Mouse (Mus musculus) gastrocnemius, adult 18-20 months (tissue): ENCODE measurements around the gene Bsg. TPM values are rescaled to one million over a fixed set of nuclear protein-coding genes. Genes with fewer than 3 reads are reported as not detected.
A peak's percentile ranks its signal among the peaks of the same experiment; 100 is the strongest.
"Not testable (repeated sequence)": the region's sequence is repeated elsewhere in the genome, so short reads cannot be mapped to it uniquely, and the experiment has no call there.

Experiments used
- DNase-seq: peaks from one replicate; pipeline ENCODE4 v3.0.0; 2021; ENCODE audit warnings: low spot score
- total RNA-seq, 2 experiments: library from RNA; stranded (reverse); gene quantifications; 2 replicates each; pipeline ENCODE4 v1.2.3; 2021

The Bsg gene
- total RNA-seq, 2 experiments from 2014 or later: 540 to 773 TPM

DNA sequence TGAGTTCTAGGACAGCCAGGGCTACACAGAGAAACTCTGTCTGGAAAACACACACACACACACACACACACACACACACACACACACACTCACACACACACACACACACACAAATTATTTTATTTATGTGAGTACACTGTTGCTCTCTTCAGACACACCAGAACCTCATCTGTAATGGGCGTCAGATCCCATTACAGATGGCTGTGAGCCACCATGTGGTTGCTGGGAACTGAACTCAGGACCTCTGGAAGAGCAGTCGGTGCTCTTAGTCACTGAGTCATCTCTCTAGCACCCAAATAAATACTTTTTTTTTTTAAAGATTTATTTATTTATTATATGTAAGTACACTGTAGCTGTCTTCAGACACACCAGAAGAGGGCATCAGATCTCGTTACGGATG lies 1.3 kb upstream of the Bsg start:
- not testable (repeated sequence) for DNase-seq

DNA sequence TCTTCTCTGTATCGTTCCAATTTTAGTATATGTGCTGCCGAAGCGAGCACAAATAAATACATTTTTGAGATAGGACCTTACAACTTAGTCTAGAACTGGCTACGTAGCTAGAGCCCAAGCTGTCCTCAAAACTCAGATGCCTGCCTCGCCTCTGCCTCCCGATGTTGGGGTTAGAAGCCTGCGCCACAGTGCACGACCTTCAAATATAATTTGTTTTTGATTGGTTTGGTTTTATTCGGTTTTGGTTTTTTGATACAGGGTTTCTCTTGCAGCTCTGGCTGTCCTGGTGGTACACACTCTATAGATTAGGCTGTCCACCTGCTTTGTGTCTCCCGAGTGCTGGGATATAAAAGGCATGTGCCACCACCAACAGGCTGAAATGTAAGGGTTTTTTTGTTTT lies 750 bp upstream of the Bsg start:
- no peak for DNase-seq

DNA sequence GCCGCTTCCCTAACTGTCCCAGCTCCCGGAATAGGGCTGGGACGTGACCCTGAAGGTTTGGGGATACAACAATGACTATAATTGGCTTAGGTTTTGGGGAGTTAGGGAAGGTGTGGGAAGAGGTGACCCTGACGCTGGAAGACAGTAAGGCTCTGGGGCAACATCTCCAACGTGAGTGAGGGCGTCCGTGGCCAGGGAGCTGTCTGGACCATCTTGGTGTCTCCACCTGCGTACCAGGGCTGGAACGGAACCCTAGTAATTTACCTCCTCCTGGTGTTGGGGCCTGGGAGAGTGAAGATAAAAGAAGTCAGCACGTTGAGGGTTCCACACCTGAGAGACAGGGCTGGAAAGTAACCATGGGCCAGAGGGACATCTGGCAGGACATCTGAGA lies 674 bp downstream of the Bsg start:
- DNase-seq: no peak

DNA sequence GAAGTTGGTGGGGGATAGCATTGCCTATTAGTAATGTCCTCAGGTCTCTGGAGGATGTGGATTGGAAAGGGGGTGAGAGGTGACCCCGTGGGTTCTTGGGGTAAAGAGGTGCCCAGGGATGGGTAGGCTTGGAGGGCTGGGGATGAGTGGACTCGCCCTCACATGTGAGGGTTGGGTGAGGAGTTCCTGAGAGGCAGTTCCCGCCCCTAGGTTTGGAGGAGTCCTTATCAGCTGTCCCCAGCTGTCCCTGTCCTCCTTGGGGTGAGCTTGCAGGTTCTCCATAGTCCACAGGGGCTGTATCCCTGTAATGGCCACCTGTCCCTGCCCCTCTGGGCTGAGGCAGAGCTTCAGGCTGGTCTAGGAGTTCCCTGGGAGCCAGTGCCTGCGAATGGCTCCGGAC lies 1.7 kb downstream of the Bsg start:
- no peak for DNase-seq

DNA sequence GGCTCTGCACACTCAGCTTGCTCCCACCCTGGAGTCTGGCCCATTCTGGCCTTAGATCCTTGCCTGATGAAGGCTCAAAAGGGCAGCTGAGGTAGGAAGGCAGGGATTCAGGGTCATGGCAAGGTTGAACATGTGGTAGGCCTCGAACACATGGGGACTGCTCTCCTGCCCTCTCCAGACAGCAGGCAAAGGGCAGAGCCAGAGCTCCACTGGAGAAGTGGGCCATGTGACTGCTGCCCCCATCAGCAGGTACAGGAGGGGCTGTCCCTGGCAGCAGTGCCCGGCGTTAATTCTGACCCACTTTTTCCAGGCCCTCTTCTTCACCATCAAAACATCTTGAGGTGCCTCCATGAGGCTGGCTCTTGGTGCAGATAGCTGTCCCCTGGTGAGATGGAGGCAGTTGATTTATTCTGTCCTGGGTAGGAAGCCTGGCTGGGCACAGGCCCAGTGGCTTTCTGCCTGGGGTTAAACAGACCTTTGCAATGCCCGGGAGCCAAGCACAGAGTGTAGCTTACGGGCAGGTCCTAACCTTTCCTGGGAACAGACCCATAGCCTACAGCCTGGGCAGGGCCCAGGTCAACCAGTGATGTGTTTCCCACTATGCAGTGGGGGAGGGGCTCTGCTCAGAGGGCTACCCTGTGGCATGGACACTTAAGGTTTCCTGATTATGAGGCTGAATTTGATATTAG lies 2.3 kb downstream of the Bsg start:
- DNase-seq: peak; percentile 86

DNA sequence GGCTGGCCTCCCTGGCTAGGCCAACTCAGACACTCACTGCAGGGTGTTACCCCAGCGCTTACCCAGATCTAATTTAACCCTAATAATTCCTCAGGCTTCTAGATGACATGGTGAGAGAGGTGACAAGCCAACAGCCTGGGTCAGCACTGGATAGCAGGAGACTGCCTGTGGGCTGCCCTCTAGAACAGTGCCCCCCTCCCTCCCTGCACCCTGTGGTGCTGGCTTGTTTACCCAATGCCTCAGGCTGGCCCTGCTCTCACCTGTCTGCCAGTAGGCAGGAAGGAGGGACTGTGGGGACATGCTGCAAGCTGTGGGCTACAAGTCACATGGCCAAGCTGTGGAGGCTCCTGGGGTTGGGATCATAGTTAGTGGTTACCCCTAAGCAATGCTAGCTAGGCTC lies 2.9 kb downstream of the Bsg start:
- DNase-seq: peak; percentile 49

DNA sequence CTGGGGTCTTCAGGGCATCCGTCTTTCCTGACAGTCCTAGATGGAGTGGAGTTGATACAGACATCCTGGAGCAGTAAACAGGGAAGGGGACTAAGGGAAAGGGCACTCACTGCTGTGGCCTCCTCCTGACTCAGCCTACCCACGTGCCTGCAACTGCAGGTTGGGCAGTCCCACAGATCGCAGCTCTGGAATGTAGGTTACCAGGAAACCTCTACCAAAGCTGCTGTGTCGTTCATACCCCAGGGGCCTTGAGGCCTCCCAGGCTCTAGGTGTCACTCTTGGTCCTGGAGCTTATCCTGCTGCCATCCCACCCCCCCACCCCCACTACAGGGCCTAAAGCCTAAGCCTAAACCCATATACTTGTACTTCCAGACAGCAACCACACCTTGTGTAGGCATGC lies 3.5 kb downstream of the Bsg start:
- no peak for DNase-seq

DNA sequence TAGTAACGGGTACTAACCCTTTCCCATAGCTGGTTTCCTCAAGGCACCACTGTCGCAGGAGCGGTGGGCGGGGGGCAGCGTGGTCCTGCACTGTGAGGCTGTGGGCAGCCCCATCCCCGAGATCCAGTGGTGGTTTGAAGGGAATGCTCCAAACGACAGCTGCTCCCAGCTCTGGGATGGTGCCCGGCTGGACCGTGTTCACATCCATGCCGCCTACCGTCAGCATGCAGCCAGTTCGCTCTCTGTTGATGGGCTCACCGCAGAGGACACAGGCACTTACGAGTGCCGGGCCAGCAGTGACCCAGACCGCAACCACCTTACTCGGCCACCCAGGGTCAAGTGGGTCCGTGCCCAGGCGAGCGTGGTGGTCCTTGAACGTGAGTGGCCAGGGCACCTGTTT lies 4.4 kb downstream of the Bsg start:
- DNase-seq: peak; percentile 47

DNA sequence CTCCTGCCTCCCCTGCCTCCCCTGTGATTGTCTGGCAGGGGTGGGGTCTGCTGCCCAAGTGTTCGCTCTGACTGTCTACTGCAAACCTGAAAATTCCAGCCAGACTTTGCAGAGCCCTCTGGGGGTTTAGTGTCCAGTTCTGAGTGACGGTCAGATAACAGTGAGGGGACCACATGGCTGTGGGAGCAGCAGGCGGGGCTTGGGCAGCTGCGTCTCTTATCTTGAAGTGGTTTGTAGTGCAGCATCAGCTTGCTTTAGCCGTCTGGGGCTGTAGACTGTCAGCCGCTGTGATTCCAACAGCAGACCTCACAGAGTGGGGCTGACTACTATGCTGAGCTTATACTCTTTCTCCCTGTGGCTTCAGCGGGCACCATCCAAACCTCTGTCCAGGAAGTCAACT lies 5.0 kb downstream of the Bsg start:
- no peak for DNase-seq

DNA sequence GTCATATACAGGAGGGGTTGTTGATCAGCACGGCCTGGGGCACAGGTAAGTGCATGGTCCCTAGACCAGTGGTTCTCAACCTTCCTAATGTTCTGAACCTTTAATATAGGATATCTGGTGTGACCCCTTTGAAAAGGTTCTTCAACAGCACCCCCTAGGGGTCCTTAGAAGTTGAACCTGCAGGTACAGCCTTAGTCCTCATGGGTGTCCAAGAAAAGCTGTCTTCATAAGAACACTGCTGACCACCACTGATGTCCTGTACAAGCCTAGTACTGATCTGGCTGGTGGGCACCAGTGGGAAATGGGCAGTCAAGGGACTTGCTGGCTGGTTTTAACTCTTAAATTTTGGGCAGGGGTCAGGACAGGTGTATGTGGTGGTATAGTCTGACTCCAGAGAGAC lies 7.7 kb downstream of the Bsg start:
- no peak for DNase-seq

DNA sequence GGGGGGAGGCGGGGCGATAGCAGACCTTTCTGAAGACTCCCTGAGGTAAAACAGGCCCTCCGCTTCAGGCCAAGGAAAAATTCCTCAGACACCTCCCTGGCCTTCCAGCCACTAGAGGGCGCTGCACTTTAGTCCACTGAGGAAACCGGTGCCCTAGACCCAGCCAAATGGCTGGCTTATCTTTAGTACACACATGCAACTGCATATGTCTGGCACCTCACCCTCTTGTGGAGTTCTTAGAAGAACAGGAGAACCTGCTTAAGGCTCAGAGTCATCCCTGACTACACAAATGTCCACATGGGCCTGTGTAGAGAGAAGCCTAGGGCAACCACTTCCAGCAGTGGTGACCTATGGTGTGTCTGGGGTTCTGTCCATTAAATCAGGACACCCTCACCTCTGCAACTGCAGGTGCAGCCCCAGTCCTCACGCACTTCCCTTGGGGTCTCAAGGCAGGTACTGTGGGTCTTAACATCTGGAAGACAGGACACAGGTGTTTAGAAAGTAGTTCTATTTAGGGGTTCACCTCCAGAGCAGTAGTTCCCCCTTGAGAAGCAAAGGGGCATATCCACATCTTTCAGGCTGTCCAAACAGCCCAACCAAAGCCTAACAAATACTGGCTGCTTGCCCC lies 8.3 kb downstream of the Bsg start:
- peak; percentile 82 for DNase-seq

DNA sequence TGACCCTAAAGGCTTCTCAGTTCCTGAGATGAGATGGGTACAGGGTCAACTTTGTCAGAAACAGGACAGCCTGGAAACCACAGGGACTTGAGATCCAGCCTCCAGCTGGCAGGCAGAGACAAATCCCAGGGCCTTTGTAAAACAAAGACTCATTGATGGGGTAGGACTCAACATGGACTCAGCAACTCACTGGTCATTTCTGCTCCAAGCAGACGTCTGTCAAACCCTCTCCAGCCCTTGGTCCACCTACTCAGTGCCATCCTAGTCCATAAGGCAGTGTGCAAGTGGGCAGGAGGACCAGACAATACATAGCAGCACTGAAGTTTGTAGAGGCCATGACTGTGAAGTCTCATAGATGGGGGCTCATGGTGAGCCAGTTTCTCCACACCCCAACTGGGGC lies 8.9 kb downstream of the Bsg start:
- DNase-seq: no peak

DNA sequence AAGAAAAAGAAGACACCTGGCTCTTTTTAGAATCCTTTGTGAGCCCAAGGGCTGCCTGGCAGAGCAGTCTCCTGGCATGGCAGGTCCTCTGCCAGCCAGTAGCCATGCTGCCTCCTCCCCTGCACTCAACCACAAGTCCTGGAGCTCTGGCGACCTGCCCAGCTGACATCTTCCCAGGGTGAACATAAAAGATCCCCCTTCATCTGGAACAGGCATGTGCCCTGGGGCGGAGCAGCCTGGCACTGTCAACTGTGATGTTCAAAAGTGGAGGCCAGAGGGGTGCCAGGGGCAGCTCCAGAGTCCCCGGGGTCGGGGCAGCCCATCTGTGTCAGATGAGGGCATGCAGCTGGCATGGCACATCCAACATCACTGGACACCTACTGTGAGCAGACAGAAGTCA lies 10.7 kb downstream of the Bsg start:
- DNase-seq: no peak

DNA sequence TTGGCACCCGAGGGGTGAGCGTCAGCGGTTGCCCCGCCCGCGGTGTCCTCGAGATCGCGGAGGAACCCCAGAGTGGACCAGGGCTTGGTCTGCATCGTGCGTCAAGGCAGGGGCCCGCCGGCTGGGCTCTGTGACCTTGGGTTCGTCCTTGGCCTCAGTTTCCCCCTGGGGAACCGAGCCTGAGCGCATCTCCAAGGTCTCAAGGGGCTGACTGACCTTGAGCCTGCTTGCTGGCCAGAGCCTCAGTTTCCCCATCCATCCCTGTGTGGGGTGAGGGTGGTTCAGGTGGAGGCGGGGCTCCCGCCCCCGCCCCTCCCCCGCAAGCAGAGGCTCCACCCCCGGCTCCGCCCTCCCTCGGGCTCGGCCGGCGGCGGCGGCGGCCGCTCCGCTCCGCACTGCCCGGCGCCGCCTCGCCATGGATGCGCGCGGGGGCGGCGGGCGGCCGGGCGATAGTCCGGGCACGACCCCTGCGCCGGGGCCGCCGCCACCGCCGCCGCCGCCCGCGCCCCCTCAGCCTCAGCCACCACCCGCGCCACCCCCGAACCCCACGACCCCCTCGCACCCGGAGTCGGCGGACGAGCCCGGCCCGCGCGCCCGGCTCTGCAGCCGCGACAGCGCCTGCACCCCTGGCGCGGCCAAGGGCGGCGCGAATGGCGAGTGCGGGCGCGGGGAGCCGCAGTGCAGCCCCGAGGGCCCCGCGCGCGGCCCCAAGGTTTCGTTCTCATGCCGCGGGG lies 12.1 kb downstream of the Bsg start, which contains the start of gene Hcn2:
TSS of gene Hcn2 (plus strand) at position 381 of the 734 bp plus-strand sequence.
- DNase-seq: no peak

DNA sequence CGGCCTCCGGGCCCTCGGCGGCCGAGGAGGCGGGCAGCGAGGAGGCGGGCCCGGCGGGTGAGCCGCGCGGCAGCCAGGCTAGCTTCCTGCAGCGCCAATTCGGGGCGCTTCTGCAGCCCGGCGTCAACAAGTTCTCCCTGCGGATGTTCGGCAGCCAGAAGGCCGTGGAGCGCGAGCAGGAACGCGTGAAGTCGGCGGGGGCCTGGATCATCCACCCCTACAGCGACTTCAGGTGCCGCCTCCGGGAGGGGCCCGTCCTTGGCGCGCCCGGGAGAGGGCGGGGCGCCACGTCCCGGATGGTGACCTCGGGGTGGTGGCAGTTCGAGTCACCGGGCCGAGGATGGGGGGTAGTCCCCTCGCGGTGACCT lies 12.7 kb downstream of the Bsg start:
- DNase-seq: no peak

DNA sequence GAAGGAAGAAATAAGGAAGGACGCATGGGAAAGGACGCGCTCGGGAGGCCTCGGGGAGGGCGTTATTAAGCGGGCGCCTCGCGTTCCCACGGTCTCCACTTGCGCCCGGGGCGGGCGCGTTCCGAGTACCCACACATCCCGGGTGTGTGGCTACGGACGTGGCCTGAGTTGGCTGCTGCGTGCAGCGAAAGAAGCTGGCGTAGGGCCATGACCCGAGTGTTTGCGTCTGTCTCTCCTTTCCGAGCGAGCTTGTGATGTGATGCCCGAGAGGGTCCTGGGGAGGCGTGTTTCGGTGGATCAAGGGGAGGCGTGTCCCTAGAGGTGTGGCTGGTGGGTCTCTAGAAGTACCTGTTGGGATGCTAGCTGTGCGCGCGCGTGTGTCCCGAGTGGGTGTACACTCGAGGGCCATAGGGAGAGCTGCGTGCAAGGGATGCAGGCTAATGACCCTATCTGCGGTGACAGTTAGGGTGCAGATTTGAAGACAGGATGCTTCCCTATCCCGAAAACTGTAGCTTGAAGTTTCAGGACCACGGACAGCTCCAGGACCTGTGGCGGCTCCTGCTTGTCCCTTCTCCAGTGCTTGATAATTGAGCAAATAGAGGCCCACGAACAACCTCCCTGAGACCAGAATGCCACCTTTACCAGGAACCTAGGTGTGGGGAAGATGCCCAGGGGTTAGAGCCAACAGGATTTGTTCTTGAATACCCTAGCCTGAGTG lies 13.5 kb downstream of the Bsg start:
- DNase-seq: peak; percentile 69

DNA sequence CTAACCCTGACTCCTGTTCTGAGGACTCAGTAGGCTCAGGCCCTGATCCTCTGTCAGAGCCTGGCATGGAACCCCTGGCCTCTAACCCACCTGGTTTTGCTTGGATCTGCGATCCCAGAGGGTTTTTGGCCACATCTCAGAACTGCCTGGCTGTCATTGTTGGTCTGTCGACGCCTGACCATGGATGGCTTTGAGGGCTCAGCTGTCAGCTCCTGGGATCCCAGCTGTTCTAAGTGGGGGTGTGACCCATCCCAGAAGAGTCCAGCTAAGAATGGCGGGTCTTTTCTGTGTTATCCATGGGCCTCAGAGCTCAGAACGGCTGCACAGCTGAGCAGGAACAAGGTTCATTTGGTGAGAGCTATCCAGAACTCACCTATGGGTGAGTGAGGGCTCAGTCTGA lies 16.8 kb downstream of the Bsg start:
- no peak for DNase-seq

DNA sequence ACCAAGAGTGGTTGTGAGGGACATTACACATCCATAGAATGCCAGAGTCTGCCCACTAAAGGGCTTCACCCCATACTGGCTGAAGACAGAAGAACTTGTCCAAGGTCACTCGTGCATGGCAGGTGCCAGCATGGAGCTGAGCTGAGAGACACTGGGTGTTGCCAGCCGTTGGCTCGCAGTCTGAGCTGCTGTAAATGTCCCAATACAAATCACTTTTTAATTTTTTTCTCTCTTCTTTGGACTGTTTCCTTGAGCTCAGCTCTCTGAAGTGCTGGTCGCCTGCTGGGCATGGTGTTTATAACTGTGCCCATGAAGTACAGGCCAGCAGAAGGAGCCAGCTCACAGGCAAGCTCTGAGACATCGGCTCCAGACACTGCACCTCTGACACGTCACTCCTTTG lies 18.8 kb downstream of the Bsg start:
- DNase-seq: no peak

DNA sequence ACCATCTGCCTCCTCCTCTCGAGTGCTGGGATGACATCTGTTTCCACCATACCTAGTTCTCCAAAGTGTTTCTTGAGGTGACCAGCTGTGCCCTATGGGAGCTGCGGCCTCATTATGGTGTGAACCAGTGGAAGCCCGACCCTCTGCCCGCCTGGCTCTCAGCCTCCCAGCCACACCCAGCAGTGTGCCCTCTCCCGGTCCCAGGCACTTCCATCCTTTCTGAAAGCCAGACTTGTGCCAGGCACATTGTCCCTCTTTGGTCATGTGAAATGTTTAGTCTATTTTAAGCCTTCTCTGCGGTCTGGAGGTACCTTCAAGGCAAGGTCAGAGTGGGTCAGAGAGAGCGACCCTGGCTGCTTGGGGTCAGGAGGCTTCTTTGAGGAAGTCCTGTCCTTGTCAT lies 19.4 kb downstream of the Bsg start:
- DNase-seq: no peak

DNA sequence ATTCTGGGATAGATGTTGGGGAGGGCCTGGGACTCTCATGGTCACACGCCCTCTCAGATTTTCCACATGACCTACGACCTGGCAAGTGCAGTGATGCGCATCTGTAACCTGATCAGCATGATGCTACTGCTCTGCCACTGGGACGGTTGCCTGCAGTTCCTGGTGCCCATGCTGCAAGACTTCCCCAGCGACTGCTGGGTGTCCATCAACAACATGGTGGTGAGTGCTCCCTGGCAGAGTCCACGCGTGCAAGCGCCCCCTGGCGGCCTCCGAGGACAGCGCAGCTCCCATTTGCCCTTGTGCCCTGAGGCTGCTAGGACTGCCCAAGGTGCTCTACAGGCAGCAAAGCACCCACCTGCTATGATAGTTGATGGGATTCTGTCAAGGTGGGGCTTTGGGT lies 21.8 kb downstream of the Bsg start:
- DNase-seq: peak; percentile 68

DNA sequence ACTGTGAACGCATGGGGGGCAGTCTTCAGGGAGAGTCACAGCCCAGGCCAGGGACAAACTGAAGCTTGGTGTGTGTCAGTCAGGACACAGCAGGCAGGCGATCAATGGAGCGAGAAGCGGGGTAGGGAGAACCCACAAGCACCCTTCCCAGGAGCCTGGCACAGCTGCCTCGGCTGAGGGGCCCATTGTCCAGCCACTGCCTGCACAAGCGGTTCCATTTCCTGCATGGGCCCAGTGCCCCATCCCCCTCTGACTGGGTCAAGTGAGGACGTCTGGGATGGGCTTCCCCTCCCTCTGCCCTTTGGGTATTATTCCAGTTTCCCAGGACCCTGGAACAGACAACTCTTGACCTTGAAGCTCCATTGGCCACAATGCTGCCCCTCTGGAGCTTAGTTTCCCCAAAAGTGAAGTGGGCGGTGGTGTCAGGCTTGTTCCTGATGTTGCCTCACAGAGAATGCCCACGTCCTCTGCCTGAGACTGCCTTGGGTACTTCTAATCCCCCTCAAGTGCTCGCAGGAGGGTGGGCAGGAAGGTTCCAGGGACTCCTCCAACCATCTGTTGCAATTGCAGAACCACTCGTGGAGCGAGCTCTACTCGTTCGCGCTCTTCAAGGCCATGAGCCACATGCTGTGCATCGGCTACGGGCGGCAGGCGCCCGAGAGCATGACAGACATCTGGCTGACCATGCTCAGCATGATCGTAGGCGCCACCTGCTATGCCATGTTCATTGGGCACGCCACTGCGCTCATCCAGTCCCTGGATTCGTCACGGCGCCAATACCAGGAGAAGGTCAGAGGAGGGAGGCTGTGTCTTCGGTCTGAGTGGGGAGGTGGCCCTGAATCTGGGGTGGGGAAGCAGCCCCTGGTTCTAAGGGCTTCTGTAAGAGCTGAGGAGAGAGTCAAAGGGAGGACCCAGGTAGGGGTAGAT lies 24.3 kb downstream of the Bsg start:
- peak; percentile 19 for DNase-seq
